Mouse (Mus musculus) ES-E14 (cell line): ENCODE data around the gene Fignl1. TPM values are rescaled to one million over a fixed set of nuclear protein-coding genes. Genes with fewer than 3 reads are reported as not detected.

Source experiments
- DNase-seq: peaks from one replicate; pipeline ENCODE4 v3.0.0-alpha.2; 2013; ENCODE audit warnings: low read depth, low spot score
- H3K27ac ChIP-seq: 2 replicates; pipeline ENCODE4 v1.5.1; 2012; ENCODE audit warnings: low read depth, mild to moderate bottlenecking, low read length, moderate library complexity, mixed read lengths; ENCODE audit not compliant: poor library complexity, insufficient read depth, severe bottlenecking
- H3K36me3 ChIP-seq: 2 replicates; pipeline ENCODE4 v1.6.1; 2012; ENCODE audit warnings: mild to moderate bottlenecking, low read length, moderate library complexity, mixed read lengths; ENCODE audit not compliant: control insufficient read depth, poor library complexity, insufficient read depth, severe bottlenecking
- H3K4me1 ChIP-seq, 2 experiments: fragments of 150-350 bp in 1 of 2; sonication (generic) in 1 of 2; 2 replicates each; pipeline ENCODE4 v1.6.1; 2012; ENCODE audit warnings: low read length in 2 of 2, mild to moderate bottlenecking in 1 of 2, mixed read lengths in 1 of 2; ENCODE audit not compliant: control insufficient read depth in 2 of 2, insufficient read depth in 2 of 2, poor library complexity in 1 of 2
- H3K4me3 ChIP-seq, 2 experiments: fragments of 150-350 bp in 1 of 2; sonication (generic) in 1 of 2; 2 replicates each; pipeline ENCODE4 v1.5.1; 2012; ENCODE audit warnings: low read length in 2 of 2, low read depth in 1 of 2, mild to moderate bottlenecking in 1 of 2, mixed read lengths in 1 of 2; ENCODE audit not compliant: insufficient read depth in 1 of 2, poor library complexity in 1 of 2, severe bottlenecking in 1 of 2
- H3K9ac ChIP-seq: 2 replicates; pipeline ENCODE4 v1.6.1; 2012; ENCODE audit warnings: low read depth, mild to moderate bottlenecking, low read length, mixed read lengths; ENCODE audit not compliant: poor library complexity, insufficient read depth, severe bottlenecking
- H3K9me3 ChIP-seq: fragments of 150-350 bp; sonication (generic); 2 replicates; pipeline ENCODE4 v1.6.1; 2012; ENCODE audit warnings: low read depth, mild to moderate bottlenecking, low read length; ENCODE audit not compliant: control insufficient read depth, insufficient read depth
- CHD2 ChIP-seq: IDR thresholded peaks from 2 replicates; pipeline ENCODE4 v1.6.1; 2014; ENCODE audit warnings: mild to moderate bottlenecking, low read depth, low read length, inconsistent platforms
- HCFC1 ChIP-seq: IDR thresholded peaks from 2 replicates; pipeline ENCODE4 v1.6.1; 2012; ENCODE audit warnings: low read length, inconsistent platforms, borderline replicate concordance; ENCODE audit not compliant: insufficient read depth
- MAFK ChIP-seq: IDR thresholded peaks from 2 replicates; pipeline ENCODE4 v1.6.1; 2014; ENCODE audit warnings: mild to moderate bottlenecking, low read depth, low read length, inconsistent platforms; ENCODE audit not compliant: insufficient read depth
- ZC3H11A ChIP-seq: IDR thresholded peaks from 2 replicates; pipeline ENCODE4 v1.6.1; 2012; ENCODE audit warnings: low read depth, mild to moderate bottlenecking, inconsistent platforms, low read length, borderline replicate concordance
- ZNF384 ChIP-seq: IDR thresholded peaks from 2 replicates; pipeline ENCODE4 v1.6.1; 2012; ENCODE audit warnings: low read depth, low read length, inconsistent platforms
- in situ Hi-C, 2 experiments: fragments of 600-800 bp; cut with MboI; formaldehyde crosslinking; loops; one replicate each; pipeline ENCODE4 v1.15.1; 2025; ENCODE audit warnings: low sequenced_read_pairs in 2 of 2, inconsistent platforms in 1 of 2; ENCODE audit not compliant: unreplicated experiment in 2 of 2
- total RNA-seq: library from RNA; depleted of rRNA; stranded (reverse); fragments of 300-350 nt; gene quantifications from 2 replicates; pipeline ENCODE4 v1.2.3, GENCODE M21; 2012

The Fignl1 gene
- total RNA-seq, 1 experiment, result 49.6 TPM

GRCm38 (mm10) chr11:11835361-11835760 lies 26.6 kb upstream of the Fignl1 start:
- Histone ChIP-seq H3K4me1 (peaks cover 17% of the 10 kb centered on the region in 2 experiments), H3K9ac (no peak overlapping the region), H3K4me3 (no peak overlapping the region), H3K27ac (no peak overlapping the region), H3K36me3 (no peaks in the 10 kb centered on the region), H3K9me3 (no peaks in the 10 kb centered on the region)
- TF ChIP-seq CHD2, result no peak
- TF ChIP-seq MAFK, result no peak
- TF ChIP-seq ZC3H11A, result no peak
- no peak for TF ChIP-seq HCFC1
- TF ChIP-seq ZNF384, result no peak
- in situ Hi-C loops, result no loop called here
- DNase-seq, result no peak

- H3K9ac ChIP-seq, result no peak overlapping the region
- TF ChIP-seq ZNF384 (no peak), ZC3H11A (no peak), MAFK (no peak), HCFC1 (no peak), CHD2 (no peak)
- peak overlapping the region; percentile 51; the same call in 1 of the 2 replicates for H3K27ac ChIP-seq
- in situ Hi-C loops, result no loop called here
- H3K4me3 ChIP-seq, result no peak overlapping the region
- H3K9me3 ChIP-seq, result no peaks in the 10 kb centered on the region
- H3K36me3 ChIP-seq, result no peaks in the 10 kb centered on the region; the same call in 1 of the 2 replicates
- peaks cover 19 to 26% of the 10 kb centered on the region in 2 experiments for H3K4me1 ChIP-seq
- DNase-seq, result no peak
Observed at GRCm38 (mm10) chr11:11833100-11833499, 24.3 kb upstream of the Fignl1 start.

GRCm38 (mm10) chr11:11832755-11833084 lies 24.0 kb upstream of the Fignl1 start:
- H3K27ac ChIP-seq, result peak overlapping the region; percentile 51; the same call in 1 of the 2 replicates
- TF ChIP-seq CHD2 (no peak), ZC3H11A (no peak), HCFC1 (no peak), ZNF384 (no peak), MAFK (no peak)
- in situ Hi-C loops, result no loop called here
- no peak overlapping the region for H3K4me3 ChIP-seq
- H3K9me3 ChIP-seq, result no peaks in the 10 kb centered on the region; the same call in 1 of the 2 replicates
- H3K9ac ChIP-seq, result no peak overlapping the region
- H3K4me1 ChIP-seq, result peaks cover 19 to 26% of the 10 kb centered on the region in 2 experiments
- H3K36me3 ChIP-seq, result no peaks in the 10 kb centered on the region; the same call in 1 of the 2 replicates
- no peak for DNase-seq

- no peak overlapping the region for H3K4me3 ChIP-seq
- no peak for DNase-seq
- in situ Hi-C loops, result no loop called here
Observed at GRCm38 (mm10) chr11:11831940-11832754, 23.4 kb upstream of the Fignl1 start.

More at GRCm38 (mm10) chr11:11831940-11832754, 23.4 kb upstream of the Fignl1 start:
- Histone ChIP-seq H3K27ac (peak overlapping the region; percentile 51; the same call in 1 of the 2 replicates), H3K36me3 (no peaks in the 10 kb centered on the region; the same call in 1 of the 2 replicates), H3K9me3 (peaks cover 3% of the 10 kb centered on the region; the same call in 1 of the 2 replicates), H3K9ac (no peak overlapping the region), H3K4me1 (peaks cover 19 to 26% of the 10 kb centered on the region in 2 experiments)
- no peak for TF ChIP-seq ZC3H11A
- TF ChIP-seq MAFK, result no peak
- TF ChIP-seq HCFC1, result no peak
